Mouse (Mus musculus) gastrocnemius, postnatal 25 days (tissue): Measurements from ENCODE around the gene Xrcc4. TPM values are rescaled to one million over a fixed set of nuclear protein-coding genes. Genes with fewer than 3 reads are reported as not detected.
"Not testable (repeated sequence)": the region's sequence is repeated elsewhere in the genome, so short reads cannot be mapped to it uniquely, and the experiment has no call there.

Source experiments
- DNase-seq: peaks from one replicate; pipeline ENCODE4 v3.0.0; 2022
- long read RNA-seq, 2 experiments: library from polyadenylated mRNA; stranded (forward); transcript quantifications; one replicate each; pipeline ENCODE4 v2.0.0; 2021
- total RNA-seq, 2 experiments: library from RNA; stranded (reverse); gene quantifications; 1 replicate in 1 of 2; 2 replicates in 1 of 2; pipeline ENCODE4 v1.2.3; 2021

The Xrcc4 gene
- total RNA-seq: 10 to 100 TPM in 1 of 2 experiments, 1 to 10 TPM in 1; 9.3 to 10.2 TPM
- long read RNA-seq, experiment 1, transcript Xrcc4-201 (8 exons, 1,540 nt): major isoform, 12 of 15 reads
- long read RNA-seq, experiment 1, partial matches to known transcripts: 2 of 15 reads
- long read RNA-seq, experiment 1, other reads (novel, unspliced or antisense): 1 of 15 reads
- long read RNA-seq, experiment 2, transcript Xrcc4-201 (8 exons, 1,540 nt): major isoform, 14 of 16 reads
- long read RNA-seq, experiment 2, partial matches to known transcripts: 0 of 16 reads
- long read RNA-seq, experiment 2, other reads (novel, unspliced or antisense): 2 of 16 reads

DNA sequence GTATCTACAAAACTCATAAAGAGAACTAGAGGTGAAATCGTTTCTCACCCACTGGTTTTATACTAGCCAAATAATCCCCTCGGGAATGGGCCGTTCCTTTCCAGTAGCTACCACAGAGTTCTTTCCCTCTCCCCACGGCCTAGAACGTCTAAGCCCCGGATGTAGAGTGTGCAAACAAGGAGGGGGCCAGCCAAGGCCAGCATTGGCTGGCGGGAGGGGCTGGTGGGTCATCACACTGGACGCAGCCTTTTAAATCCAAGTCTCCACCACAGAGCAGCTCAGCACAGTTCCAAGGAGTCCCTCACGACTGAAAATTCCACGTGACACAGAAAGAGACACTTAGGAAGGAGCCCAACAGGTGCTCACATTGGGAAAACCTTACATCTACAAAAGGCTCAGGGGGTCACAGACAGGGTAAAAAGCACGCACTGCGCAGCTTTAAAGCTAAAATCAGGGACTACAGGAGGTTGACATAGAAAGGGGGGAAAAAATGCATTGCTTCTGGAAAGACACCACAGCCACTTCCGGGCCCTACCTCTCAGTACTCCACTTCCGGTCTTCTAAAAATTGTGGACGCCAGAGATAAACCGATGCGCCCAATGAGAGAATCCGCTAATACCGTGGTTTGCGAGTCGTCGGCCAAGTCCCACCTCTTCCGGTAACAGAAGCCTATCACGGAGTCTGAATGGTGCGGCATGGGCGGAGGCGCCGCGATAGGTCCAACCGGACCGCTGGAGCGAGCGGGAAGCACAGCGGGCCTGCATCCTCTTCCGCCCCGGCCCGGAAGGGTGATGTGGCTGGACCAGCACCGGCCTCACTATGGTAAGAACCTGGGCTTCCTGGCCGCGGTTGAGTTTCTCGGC is at the start of gene Xrcc4, which contains the start of gene Tmem167:
Gene Xrcc4, minus strand, starts transcription at position 647 of the 863 bp plus-strand sequence.
Gene Tmem167, plus strand, starts transcription at position 162 of the 863 bp plus-strand sequence.
- peak; percentile 97 for DNase-seq

GRCm38 (mm10) chr13:90136156-90136910 is 46.9 kb upstream of the Xrcc4 start:
- DNase-seq: peak; percentile 31

- DNase-seq: no peak
Measured at GRCm38 (mm10) chr13:90111681-90112080, 22.3 kb upstream of the Xrcc4 start.

DNA sequence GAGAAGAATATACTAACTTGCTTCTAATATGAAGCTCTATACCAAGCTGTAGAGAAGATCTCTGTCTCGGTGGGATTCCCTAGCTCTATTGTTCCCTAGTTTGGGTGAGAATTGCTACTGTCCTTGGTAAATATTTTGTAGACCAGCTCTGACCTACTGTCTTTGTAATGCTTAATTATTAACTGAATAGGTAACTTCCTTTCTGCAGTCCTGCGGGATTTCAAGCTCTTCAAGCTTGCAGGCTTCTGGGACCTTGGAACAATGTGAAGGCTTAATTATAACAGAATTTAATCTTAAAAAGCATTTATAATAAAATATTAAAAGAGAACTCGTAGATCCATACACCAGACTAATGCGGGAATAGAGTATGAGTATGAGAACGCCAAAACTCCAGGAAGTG is 19.3 kb upstream of the Xrcc4 start:
- DNase-seq: not testable (repeated sequence)

DNA sequence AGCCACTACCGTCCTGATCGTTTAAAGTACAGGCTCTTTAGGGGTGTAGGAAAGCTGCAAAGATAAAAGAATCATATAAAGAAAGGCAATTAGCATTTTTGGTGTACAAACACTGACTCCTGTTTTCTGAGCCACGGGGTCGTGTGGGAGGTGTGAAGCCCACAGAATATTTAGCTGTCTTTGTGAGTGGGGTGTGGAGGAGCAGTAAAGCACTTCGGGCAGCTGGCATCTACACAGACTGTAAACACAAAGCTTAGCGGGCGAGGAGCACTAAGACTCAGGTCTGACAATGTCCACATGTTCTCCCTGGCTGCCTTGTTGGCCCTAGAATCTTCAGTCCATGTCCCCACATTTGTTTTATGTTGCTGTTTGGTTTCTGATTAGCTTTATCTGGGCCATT is 16.7 kb upstream of the Xrcc4 start:
- DNase-seq: no peak

DNA sequence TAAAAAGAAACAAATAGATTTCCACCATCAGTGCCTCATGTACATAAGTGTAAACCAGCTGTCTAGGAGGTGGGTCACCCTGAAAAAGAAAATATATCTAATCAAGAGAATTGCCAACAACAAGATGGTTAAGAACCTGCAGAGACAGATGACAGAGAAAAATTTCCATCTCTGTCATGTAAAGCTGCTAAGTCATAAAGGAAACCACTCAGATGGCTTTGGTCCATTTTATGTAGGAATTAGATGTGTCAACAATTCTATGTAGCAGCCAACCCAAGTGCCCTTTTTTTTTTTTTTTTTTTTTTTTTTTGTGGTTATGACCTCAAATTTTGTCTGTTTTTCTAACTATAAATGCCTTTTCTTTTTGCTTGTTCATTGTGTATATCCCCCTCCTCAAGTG is 12.1 kb upstream of the Xrcc4 start:
- DNase-seq: no peak

GRCm38 (mm10) chr13:90089825-90090183 is 396 bp upstream of the Xrcc4 start:
- no peak for DNase-seq

- no peak for DNase-seq
Measured at GRCm38 (mm10) chr13:90061877-90062276, 27.5 kb downstream of the Xrcc4 start.

DNA sequence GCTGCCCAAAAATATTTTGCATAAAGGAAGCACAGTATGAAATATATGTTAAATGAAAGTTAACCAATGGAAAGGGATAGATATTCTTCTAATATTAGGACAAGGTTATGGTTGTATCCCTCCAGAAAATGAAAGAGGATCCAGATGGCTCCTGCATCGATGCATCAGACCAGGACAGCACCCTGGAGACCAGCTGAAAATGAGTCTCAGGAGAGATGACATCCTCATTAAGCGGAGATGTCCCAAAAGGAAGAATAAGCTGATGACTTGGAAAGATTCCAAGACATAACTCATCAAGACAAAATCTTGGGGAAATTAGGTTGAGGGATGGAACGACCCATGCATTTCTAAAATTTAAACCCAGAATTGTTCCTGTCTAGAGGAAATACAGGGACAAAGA is 37.0 kb downstream of the Xrcc4 start:
- DNase-seq: no peak

- DNase-seq: no peak
Measured at GRCm38 (mm10) chr13:90051735-90052134, 37.7 kb downstream of the Xrcc4 start.

GRCm38 (mm10) chr13:90039613-90040012 is 49.8 kb downstream of the Xrcc4 start:
- no peak for DNase-seq

DNA sequence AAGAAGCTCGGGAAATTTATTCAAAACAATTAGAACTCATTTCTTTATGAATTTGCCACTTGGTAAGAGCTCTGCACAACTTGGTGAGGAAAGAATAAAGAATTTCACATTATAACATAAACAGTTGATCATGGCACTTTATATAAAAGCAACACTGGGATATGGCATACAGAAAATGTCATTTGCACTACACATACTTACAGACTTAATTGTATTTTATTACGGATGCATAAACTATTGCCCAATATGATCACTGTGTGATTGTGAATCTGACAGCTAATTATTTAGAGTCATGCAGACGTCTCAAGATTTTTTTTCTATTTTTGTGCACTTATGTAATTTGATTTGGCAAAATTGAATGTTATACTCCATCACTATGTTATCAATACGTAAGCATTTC is 56.4 kb downstream of the Xrcc4 start:
- no peak for DNase-seq

GRCm38 (mm10) chr13:90032523-90032922 is 56.9 kb downstream of the Xrcc4 start:
- DNase-seq: no peak

- DNase-seq: no peak
Measured at GRCm38 (mm10) chr13:90030911-90031310, 58.5 kb downstream of the Xrcc4 start.

DNA sequence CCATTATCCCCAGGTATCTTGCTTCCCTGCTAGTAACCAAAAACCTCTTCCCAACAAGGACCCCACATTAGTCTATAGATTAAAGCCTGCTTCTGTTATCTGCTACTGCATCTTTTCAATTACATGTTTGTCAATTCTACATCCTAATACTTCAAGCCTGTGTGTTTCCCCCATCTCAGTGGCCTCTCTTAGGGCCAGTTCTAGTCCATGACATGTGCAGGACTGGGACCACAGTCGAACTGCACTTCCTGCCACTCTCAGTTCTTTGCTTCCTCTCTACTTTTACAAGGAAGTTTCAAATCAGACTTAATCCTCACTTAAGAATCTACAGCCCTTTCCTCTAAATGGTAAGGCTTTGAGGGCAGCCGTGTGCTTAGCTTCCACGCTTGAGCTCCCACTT is 76.8 kb downstream of the Xrcc4 start:
- DNase-seq: no peak

DNA sequence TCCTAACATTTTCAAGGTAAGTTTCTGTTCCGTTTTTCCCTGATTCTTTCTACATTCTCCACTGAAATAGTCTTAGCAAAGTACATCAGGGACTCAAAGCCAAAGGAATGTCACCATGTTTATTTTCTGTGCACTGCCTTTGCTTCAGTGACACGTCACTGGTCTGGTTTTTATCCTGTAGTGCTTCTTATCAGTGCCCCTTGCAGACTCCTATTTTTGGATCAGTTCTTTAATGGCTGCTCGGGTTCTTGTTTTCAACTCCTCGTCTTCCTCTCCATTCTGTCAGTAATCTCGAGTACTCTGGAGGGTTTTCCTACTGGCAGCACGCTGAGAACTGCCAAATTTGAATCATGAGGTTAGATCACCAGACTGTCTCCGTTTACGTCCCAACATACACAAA is 77.2 kb downstream of the Xrcc4 start:
- no peak for DNase-seq

GRCm38 (mm10) chr13:90011129-90011528 is 78.3 kb downstream of the Xrcc4 start:
- no peak for DNase-seq

DNA sequence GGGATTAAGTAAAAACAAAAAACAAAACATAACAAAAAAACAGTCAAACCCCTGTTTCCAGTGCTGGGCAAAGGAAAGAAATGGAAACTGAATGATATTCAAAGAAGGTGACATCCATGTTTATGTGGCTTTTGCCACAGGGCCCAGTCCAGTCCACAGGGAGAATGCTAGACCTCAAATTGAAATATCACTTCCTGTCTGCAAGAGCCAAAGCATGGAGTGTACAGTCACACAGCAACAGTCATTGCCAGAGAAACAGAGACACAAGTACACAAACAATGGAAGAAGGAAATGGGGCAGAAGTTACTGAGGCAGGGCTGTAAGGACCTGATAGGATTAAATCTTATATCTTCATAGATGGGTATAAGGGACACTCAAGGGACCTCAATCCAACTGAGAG is 79.6 kb downstream of the Xrcc4 start:
- no peak for DNase-seq

GRCm38 (mm10) chr13:90005561-90005960 is 83.8 kb downstream of the Xrcc4 start:
- no peak for DNase-seq

- DNase-seq: no peak
Measured at GRCm38 (mm10) chr13:89997531-89997930, 91.9 kb downstream of the Xrcc4 start.

DNA sequence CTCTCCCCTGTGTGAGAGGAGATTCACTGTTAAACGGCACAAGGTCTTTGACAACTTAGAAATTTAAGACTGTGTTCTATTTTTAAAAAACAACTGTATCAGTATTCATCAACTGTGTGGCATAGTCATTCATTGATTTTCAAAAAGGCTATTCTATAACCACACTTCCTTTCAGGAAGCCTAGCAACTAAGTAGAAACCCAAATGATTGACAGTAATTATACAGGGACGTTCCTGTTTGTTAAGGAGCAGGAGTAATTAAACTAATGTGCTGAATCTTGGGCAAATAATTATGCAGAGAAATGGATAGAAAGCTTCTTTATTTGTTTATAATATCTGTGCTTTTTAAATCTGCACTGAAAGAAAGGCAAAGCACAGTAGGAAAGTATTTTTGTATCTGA is 103.3 kb downstream of the Xrcc4 start:
- DNase-seq: no peak

DNA sequence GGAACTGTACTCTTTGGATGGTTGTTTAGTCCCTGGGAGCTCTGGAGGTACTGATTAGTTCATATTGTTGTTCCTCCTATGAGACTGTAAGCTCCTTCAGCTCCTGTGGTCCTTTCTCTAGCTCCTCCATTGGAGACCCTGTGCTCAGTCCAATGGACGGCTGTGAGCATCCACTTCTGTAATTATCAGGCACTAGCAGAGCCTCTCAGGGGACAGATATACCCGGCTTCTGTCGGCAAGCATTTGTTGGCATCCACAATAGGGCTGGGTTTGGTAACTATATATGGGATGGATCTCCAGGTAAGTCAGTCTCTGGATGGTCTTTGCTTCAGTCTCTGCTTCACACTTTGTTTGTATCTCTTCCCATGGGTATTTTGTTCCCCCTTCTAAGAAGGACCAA is 118.5 kb downstream of the Xrcc4 start:
- no peak for DNase-seq

GRCm38 (mm10) chr13:89968671-89969070 is 120.7 kb downstream of the Xrcc4 start:
- no peak for DNase-seq
